Mouse (Mus musculus) natural killer cell, adult 2 months (primary cell): Measurements from ENCODE around the gene Sgms1.

Experiments
- DNase-seq, 2 experiments: peaks; one replicate each; pipeline ENCODE4 v3.0.0; 2022; ENCODE audit warnings: low spot score in 2 of 2

The Sgms1 gene

DNA sequence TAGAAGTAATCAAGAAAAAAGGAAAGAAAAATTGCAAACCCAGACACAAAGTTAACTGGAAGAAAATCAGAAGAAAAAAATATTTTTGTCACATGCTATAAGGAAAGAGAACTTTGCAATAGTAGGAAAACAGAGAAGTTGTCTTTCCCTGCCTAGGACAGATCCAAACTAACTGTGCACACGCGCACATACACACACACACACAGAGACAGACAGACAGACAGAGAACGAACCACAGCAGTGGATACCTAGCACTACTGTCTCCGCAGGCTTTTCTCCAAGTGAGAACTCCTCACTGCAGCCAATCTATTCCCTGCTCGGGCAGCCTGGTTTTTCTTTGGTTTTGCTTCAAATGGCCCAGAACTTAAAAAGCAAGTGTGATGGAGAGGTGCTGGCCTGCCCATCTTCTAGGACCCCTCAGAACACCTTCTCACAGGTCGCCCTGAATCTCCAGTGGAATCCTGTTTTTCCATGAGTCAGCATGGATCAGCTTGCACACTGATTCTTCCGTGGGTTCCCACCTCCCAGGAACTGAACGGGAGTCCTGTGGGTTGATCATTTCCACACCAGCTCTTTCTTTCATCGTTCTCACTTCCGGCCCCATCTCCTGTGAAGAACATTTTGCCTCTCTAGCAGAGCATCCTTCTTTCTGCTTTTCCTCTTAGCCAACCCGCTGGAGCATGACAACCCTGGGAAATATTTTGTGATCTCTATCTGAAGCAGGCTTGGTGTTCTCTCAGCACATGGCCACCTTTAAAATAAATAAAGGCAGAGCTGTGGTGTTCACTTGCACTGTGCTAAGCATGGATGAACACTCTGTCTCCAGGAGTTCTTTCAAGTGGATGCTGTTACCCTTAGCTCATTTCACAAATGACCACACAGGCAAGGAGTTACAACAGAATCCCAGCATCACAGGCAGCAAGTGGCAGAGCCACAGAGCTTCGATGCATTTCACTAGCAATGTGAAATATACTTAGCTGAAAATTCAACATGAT, 96.4 kb downstream of the Sgms1 start:
- no peak for DNase-seq

DNA sequence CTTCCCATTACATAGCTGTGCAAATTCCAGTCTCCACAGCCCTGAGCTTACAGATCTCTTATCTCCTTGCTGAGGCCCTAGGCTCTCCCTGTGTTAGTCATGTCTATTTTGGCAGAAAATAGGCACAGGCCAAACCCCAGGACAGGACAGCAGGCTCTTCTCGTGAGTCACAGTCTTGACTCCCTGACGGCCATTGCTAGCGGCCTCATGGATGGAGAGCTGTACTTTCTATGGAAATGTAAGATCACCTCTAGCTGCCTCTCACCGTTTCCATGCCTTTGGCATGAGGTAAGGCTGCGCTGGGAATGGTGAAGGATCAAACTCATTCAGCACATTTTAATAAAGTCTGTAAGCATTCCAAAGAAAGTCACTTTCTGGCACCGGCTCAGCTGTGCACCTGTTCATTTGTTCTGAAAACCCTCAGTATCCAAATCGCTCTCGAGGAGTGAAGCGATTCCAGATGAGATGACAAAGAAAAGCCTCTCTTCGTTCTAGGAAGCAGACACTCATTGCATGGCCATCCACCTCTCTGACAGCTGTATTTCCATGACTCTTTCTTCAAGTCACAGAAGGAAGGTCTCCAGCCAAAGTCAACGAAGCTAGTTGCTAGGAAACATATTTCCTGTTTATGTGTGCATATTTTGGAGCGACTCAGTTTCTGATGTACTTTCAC, 97.3 kb downstream of the Sgms1 start:
- DNase-seq: no peak

DNA sequence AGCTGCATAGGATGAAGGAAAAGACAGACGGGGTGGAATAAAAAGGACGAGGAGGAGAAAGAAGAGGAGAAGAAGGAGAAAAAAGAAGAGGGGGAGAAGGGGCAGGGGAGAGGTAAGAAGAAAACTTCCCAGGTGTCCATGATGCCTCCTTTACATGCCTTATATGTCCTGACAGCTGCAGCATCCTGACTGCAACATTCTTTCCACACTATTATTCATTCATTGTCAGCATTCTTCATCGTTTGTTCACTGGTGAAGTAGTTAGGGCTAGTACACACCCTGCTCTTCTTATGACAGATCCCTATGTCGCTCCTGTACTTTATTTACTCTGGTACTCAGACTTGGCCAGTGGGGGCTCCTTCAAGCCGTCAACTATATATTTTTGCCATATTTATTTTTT, 98.4 kb downstream of the Sgms1 start:
- DNase-seq: no peak

DNA sequence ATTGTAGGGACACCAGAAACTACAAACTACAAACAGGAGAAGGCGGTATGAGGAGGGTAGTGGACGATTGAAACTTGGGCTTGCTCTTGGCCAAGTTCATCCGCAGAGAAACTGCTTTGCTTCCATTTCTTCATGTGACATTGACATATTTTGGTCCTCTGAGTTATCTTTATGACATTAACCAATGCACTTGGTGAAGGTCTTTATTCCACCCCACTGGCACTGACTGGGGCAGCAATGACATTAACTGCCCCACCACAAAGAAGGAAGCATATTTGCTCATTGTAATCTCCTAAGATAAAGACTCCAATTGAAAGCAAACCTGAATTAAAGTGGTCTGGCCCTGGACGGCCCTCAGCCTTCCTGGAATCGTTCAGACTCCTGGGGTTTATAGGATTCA, 100.6 kb downstream of the Sgms1 start:
- DNase-seq: no peak

DNA sequence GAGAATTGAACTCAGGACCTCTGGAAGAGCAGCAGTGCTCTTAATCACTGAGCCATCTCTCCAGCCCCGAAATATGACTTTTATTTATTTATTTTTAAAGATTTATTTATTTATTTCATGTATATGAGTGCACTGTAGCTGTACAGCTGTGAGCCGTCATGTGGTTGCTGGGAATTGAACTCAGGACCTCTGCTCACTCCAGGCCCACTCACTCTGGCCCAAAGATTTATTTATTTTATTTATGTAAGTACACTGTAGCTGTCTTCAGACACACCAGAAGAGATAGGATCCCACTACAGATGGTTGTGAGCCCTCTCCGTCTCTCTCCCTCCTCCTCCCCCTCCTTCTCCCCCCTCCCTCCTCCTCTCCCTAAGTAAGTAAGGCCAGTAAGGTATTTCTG, 101.7 kb downstream of the Sgms1 start:
- no peak for DNase-seq

DNA sequence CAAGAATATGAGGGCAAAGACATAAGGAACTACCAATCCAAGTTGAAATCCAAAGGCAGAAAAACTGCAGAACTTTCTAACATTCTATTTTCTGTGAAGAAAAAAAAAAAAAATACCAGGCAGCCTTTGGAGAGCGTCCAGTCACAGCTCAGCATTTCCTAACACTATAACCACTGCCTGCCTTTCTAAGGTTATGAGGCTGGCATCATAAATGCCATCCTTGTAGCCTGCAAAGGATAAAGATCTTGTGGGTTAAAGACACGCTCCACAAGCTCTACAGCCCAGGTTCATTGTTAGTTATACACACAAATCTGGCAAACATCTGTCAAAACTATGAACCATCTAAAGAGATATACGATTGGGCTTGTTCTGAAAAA, 104.1 kb downstream of the Sgms1 start:
- DNase-seq: no peak

DNA sequence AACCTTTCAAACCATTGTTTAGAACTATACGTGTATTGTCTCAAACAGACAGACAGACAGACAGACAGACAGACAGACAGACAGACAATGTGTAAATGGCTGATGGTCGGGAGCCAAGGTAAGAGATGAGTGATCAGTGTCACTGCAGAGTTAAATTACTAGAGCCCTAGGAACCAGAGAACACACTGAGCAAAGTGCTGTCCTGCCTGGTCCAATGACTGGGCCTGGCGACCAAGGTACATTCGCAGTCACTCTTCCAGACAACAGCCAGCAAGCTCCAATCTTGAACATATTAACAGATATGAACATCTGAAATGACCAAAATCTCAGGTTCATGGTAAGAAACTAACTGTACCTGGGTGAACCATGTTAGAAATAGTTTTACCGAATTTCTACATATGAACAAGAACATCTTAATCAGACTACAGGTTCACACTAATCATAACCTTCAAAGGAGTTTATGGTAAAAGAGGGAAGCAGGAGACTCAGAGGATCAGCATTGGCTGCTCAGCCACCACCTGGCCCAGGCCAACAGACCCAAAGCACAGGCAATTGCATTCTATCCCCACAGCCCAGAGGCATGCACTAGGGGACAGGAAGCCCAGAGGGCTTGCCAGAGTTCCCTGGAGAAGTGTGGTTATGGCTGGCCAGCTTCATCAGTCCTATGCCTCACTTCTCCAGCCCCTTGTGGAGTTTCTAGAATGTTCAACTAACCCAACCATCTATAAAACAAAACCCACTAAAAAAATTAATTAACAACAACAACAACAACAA, 104.6 kb downstream of the Sgms1 start:
- DNase-seq: no peak

DNA sequence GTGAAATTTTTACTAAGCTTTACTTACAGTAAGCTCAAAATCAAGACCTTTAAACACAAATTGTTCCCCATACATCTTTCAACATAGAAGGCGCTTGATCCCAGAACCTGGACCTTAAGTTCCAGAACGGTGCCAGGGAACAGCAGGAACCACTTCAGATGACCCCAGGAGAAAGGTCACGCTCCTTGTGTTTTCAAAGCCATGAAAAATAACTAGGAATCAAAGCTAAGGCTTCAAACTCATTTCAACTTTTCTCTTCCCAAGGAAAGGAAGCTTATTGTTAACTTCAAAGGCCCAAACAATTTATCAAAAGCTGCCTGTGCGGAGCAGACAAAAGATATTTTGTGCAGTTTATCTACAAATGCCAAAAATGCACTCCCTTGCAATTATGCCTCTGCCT, 107.6 kb downstream of the Sgms1 start:
- DNase-seq: no peak

DNA sequence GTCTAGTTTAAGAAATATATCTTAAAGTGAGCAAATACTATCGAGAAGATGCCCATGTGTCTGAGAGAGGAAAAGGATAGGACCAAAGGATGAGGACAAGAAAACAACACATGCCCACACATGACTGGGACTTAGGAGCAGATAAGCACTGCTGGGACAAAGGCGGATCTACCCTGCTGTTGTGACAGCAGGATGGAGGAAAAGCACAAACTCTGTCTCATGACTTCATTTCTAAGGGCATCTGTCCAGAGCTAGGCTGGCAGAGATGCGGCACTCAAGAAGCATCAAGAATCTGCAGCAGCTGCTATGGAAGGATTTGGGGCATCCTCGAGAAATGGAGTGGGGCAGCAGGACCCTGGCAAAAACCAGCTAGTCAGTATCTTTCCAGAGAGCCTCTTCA, 109.1 kb downstream of the Sgms1 start:
- DNase-seq: no peak

DNA sequence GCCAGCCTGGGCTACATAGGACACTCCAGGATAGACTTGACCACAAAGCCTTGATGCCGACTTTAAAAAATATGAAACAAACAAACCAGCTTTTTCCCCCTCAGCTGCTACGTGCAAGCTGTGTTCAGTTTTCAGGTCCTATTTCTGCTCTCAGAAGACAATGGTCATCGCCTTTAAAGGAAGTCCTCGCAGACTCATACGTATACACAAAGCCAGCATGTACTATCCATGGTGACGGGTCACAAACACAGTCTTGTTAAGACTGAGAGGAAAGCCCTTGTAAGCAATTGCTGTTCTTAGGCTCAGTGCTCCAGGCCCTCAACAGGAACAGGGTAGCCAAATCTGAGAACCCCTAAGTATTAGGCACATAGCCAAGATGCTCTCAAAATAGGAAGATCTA, 110.1 kb downstream of the Sgms1 start:
- DNase-seq: no peak

DNA sequence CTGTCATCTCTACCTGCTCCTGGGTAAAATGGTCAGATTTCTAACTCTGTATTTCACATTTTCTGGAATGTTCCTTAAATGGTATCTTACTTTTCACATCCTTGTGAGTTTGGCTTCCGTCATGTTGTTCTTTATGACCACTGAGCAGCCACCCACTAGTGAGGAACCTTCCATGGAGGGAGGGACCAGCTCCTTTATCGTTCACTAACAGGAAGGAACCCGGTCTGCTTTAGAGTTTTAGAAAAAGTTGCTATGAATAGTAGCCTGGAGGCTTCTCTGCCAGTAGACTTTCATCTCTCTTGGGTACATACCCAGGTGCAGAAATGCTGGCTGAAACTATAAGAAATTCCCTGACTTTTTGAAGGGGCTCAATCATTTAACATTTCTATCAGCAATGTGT, 111.6 kb downstream of the Sgms1 start:
- no peak for DNase-seq

DNA sequence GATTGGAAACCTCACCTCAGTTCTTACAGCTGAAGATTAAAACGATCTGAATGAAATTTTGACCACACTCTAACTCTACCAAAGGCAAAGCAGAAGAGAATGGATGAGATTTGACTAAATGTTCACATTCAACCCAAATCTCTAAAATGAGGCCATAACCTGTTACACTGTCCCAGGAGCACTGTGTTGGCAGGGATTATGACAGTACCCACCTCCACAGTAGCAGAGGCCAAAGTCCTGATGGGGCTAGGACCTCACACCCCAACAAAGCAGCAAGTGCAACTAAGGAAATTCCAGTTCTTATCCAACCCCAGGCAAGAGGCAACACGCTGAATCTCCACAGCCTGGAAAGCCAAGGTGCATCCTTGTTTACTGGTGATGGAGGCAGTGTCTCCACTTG, 112.2 kb downstream of the Sgms1 start:
- DNase-seq: no peak

DNA sequence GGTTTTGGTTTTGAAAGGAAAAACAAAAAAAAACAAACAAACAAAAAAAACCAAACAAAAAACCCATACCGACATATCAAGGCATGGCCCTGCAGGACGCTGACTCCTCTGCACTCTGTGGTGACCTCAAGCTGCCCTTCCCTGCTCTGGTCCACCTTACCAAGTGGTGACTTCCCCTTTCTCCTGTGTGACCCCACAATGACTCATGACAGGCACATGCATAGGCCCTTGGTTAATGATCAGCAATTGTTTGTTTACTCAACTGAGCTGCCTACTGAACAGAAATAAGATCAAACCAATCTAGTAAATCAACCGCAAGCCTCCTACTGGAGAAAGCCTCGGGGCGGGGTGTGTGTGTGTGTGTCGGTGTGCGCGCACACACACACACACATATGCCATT, 112.7 kb downstream of the Sgms1 start:
- DNase-seq: peak; percentile 31 to 51

DNA sequence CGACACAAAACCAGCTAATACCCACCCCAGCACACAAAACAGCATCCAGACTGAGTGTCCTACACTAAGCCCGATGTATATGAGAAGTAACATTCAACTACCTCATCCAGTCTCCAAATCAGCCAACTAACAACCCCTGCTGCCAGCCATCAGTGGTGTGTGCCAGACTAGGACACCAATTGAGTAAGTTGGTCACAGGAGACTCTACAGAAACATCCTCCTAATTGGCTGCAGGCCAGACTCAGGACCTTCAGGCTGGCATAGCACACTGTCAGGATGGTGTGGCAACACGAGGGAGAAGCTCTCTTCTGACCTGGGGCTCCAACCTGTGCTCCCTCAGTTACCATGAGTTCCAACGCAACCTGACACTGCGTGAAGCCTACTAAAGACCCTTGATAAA, 113.3 kb downstream of the Sgms1 start:
- no peak for DNase-seq

DNA sequence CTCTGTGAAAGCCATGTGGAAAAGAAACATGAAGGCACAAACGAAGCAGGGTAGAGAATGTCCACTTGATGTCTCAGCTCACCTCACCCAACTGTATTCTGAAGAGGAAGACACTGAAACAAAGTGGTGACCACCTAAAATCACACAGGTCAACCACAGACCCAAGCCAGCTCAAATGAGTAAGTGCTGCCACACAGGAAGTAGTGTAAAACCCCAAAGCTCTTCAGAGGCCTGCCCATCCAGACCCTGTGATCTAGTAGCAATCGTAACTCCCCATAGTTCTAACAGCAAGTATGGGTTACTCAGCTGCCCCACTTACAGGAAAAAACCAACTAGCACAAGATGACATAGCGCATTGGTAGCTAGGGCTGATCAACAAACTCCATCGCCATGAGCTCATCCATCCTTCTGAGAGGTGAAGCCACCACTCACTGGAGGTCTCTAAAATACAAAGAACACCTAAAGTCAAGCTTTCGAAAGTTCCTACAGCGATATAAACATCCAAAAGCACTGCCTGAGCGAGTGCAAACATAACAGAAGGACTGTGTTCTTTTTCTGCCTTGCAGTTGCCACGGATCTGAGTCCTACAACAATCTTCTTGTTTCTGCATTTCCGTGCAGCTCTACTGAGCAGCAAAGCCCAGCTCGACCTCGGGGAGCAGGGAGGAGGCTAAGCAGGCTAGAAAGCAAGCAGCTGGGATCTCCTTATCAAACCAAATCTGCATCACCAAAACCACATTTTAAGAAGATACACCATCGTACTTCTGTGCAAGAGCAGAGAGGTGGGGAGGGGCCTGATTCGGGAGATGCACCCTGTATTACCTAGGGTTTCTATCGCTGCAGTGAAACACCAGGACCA, 114.2 kb downstream of the Sgms1 start:
- peak; percentile 71 to 79 for DNase-seq

DNA sequence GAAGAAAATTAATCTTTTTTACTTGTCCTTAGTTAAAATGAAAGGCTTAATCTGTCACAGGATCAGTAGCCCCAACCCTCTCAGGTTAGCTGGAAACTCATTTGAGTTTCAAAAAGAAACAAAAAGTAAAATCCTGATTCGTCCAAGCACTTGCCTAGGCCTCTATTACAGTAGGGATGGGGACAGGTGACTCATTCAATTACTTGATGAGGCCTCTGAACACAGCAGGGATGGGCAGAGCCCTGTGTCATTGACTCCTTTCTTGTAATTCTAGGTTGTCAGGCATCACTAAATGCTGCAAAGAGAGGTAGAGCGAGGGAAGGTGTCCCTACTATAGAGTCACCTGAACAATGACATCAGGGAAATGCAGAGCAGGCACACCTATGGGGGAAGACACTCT, 115.4 kb downstream of the Sgms1 start:
- no peak for DNase-seq

DNA sequence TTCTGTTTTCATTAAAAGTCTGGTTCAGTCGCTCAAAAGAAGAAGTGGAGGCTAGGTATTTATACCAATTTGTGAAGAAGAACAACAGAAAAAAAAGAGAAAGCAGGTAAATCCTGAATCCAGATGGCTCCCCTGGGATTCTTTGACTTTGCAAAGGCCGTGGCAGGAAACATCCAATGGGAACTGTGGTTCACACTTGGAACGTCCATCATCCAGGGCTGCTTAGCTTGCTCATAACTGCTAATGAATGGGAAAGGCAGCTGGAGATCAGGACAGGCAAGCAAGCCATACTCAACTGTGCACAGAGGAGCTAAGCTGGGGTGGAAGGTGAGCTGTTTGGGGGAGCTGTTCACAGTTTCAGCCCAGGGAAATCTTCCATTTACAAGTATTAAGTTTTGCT, 115.8 kb downstream of the Sgms1 start:
- DNase-seq: no peak

DNA sequence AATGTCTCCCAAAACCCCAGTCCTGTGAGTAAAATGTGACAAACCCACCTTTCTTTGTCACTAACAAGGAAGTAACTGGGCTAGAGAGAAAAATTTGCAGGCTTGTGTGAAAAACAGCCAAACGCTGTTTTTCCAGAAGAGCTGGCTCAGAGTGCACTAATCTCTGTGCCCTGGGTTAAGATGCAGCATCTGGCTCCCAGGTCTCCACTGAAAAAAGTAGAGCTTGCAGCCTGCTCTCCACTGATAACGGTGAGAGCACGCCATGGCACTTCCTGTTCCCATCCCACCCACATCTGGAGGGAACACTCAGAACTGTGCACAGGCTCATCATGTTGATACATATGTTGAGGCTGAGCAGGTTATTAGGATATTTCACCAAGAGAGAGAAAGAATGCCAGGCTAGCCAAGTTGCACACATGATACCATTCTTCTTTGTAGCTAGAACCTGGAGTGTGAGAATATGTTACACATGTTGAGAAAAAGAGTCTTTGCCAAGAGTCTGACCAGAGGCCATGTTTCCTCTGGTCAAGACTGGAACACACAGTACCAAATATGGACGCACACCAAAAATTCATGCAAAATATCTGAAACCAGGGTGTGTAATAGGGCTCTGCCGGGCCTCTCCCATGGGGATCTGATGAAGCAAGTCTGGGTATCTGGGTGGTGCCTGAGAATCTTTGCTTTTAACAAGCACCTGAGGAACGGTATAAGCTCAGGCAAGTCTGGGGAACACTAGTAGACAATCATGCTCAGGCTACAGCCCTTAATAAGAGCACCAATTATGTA, 116.8 kb downstream of the Sgms1 start:
- no peak for DNase-seq

DNA sequence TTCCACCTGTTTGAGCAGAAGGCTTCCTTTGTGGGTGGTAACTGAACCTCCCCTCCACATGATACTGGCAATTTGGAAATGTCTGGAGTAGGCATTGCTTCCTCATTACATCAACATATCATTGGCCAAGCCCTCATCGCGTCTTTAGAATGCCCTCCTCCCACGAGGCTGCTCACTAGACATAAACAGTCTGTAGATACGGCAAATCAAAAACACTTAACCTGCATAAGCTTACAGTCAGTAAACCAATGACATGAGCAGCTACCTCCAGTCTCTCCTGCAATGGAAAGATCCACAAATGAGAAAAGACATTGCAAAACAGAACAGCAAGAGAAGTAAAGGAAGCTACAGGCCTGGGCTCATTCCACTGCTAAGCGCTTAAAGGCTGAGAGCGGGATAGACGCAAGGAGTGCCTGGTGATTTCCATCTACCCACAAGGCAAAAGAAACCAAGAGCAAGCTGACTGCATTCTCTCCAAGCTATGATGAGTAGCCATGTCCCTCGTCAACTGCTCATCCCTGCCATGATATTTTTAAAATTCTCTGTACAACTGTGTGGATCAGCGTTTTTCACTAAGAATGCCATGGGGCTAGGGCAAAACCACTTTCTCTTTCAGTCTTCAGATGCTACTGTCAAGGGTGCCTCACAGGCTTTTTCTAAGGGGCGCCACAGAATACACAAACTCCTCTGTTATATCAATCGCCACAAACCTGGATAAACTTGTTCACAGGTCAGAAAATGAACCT, 117.9 kb downstream of the Sgms1 start:
- no peak for DNase-seq

DNA sequence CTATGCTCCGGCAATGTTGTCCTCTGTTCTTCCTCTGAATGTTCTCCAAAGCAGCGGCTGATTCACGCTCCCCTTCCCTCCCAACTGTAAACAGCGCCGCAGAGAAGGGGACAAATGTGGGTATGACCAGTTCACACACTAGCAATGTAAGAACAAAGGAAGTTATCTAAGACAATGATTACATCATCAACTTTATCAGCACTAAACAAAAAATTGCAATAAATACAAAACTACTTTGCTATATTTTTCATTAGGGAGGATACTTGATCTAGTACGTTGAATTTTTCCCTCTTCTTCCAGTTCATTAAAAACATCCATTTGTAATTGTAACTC, 119.7 kb downstream of the Sgms1 start:
- DNase-seq: no peak
